Mouse (Mus musculus) ovary, postnatal 10 days (tissue): ENCODE results near the gene Cd44.

Experiments used
- DNase-seq: peaks from one replicate; pipeline ENCODE4 v3.0.0; 2022; ENCODE audit warnings: low spot score

Cd44 gene

GRCm38 (mm10) chr2:102815289-102815809 lies 86.1 kb downstream of the Cd44 start:
- DNase-seq = no peak

GRCm38 (mm10) chr2:102812756-102813155 lies 88.7 kb downstream of the Cd44 start:
- no peak for DNase-seq

GRCm38 (mm10) chr2:102809436-102809835 lies 92.0 kb downstream of the Cd44 start:
- DNase-seq = no peak

GRCm38 (mm10) chr2:102807633-102808032 lies 93.8 kb downstream of the Cd44 start:
- no peak for DNase-seq

GRCm38 (mm10) chr2:102805761-102806496 lies 95.5 kb downstream of the Cd44 start:
- DNase-seq = no peak

GRCm38 (mm10) chr2:102805283-102805682 lies 96.2 kb downstream of the Cd44 start:
- no peak for DNase-seq

GRCm38 (mm10) chr2:102804109-102804508 lies 97.4 kb downstream of the Cd44 start:
- DNase-seq = no peak

- DNase-seq = no peak
Observed at GRCm38 (mm10) chr2:102801899-102802298, 99.6 kb downstream of the Cd44 start.

GRCm38 (mm10) chr2:102798149-102798548 lies 103.3 kb downstream of the Cd44 start:
- no peak for DNase-seq

- no peak for DNase-seq
Observed at GRCm38 (mm10) chr2:102795034-102795433, 106.4 kb downstream of the Cd44 start.

GRCm38 (mm10) chr2:102792804-102793203 lies 108.7 kb downstream of the Cd44 start:
- DNase-seq = no peak

GRCm38 (mm10) chr2:102791641-102792040 lies 109.8 kb downstream of the Cd44 start:
- no peak for DNase-seq

GRCm38 (mm10) chr2:102785696-102786095 lies 115.8 kb downstream of the Cd44 start:
- DNase-seq = no peak

GRCm38 (mm10) chr2:102782751-102783150 lies 118.7 kb downstream of the Cd44 start:
- DNase-seq = no peak

GRCm38 (mm10) chr2:102778208-102778607 lies 123.3 kb downstream of the Cd44 start:
- DNase-seq = no peak

GRCm38 (mm10) chr2:102775561-102775960 lies 125.9 kb downstream of the Cd44 start:
- DNase-seq = no peak

- DNase-seq = no peak
Observed at GRCm38 (mm10) chr2:102774700-102775099, 126.8 kb downstream of the Cd44 start.

- DNase-seq = no peak
Observed at GRCm38 (mm10) chr2:102772276-102772675, 129.2 kb downstream of the Cd44 start.

- DNase-seq = no peak
Observed at GRCm38 (mm10) chr2:102771304-102771703, 130.2 kb downstream of the Cd44 start.

GRCm38 (mm10) chr2:102768267-102768666 lies 133.2 kb downstream of the Cd44 start:
- DNase-seq = no peak

- DNase-seq = no peak
Observed at GRCm38 (mm10) chr2:102764602-102765374, 136.7 kb downstream of the Cd44 start.

GRCm38 (mm10) chr2:102763991-102764390 lies 137.5 kb downstream of the Cd44 start:
- no peak for DNase-seq

- DNase-seq = no peak
Observed at GRCm38 (mm10) chr2:102763176-102763575, 138.3 kb downstream of the Cd44 start.
